Mouse (Mus musculus) liver, embryonic 14.5 days (tissue): Measurements from ENCODE around the gene Ak2. TPM values are rescaled to one million over a fixed set of nuclear protein-coding genes. Genes with fewer than 3 reads are reported as not detected.

Experiments used
- ATAC-seq: fragments of 200-750 bp; cut with Nextera tagmentation; 2 replicates; pipeline ENCODE4 v1.8.0; 2017; ENCODE audit warnings: moderate number of reproducible peaks, mild to moderate bottlenecking, moderate library complexity; ENCODE audit not compliant: insufficient read depth
- DNase-seq, 3 experiments: peaks; one replicate each; pipeline ENCODE4 v3.0.0-alpha.2; 2012 to 2013; ENCODE audit warnings: low read depth in 3 of 3, low spot score in 3 of 3
- H3K27ac ChIP-seq: fragments of 300-500 bp; sonication (generic); 2 replicates; pipeline ENCODE4 v1.5.1; 2014; ENCODE audit warnings: moderate library complexity, mild to moderate bottlenecking, control low read depth, inconsistent platforms
- H3K27me3 ChIP-seq: fragments of 300-500 bp; sonication (generic); 2 replicates; pipeline ENCODE4 v1.6.1; 2014; ENCODE audit warnings: mild to moderate bottlenecking, low read length, moderate library complexity; ENCODE audit not compliant: control insufficient read depth, insufficient read depth
- H3K36me3 ChIP-seq: fragments of 300-500 bp; sonication (generic); replicated peaks from 2 replicates; pipeline ENCODE4 v1.6.1; 2014; ENCODE audit warnings: low read depth; ENCODE audit not compliant: control insufficient read depth, insufficient read depth
- H3K4me1 ChIP-seq, 2 experiments: fragments of 200-500 bp in 1 of 2; fragments of 300-500 bp in 1 of 2; sonication (generic) in 1 of 2; replicated peaks; 2 replicates each; pipeline ENCODE4 v1.6.1; 2012 to 2014; ENCODE audit warnings: antibody characterized with exemption in 1 of 2, inconsistent platforms in 1 of 2, low read length in 1 of 2; ENCODE audit not compliant: control insufficient read depth in 2 of 2, insufficient read depth in 2 of 2
- H3K4me2 ChIP-seq: fragments of 300-500 bp; sonication (generic); 2 replicates; pipeline ENCODE4 v1.6.1; 2014; ENCODE audit warnings: low read depth, mild to moderate bottlenecking, control low read depth, moderate library complexity
- H3K4me3 ChIP-seq, 2 experiments: fragments of 200-500 bp in 1 of 2; fragments of 300-500 bp in 1 of 2; sonication (generic) in 1 of 2; 2 replicates each; pipeline ENCODE4 v1.5.1; 2012 to 2014; ENCODE audit warnings: low read depth in 2 of 2, low read length in 2 of 2, mild to moderate bottlenecking in 2 of 2, control low read depth in 1 of 2, inconsistent platforms in 1 of 2, moderate library complexity in 1 of 2; ENCODE audit not compliant: insufficient read depth in 1 of 2
- H3K9ac ChIP-seq: fragments of 300-500 bp; sonication (generic); replicated peaks from 2 replicates; pipeline ENCODE4 v1.6.1; 2014; ENCODE audit warnings: mild to moderate bottlenecking, control low read depth, moderate library complexity
- H3K9me3 ChIP-seq: fragments of 300-500 bp; sonication (generic); 2 replicates; pipeline ENCODE4 v1.6.1; 2016; ENCODE audit warnings: low read length, mixed read lengths; ENCODE audit not compliant: control insufficient read depth
- CTCF ChIP-seq: IDR thresholded peaks from 2 replicates; pipeline ENCODE4 v1.5.1; 2016; ENCODE audit warnings: antibody characterized with exemption, low read depth, control low read depth
- EP300 ChIP-seq: IDR thresholded peaks from 2 replicates; pipeline ENCODE4 v1.6.1; 2016; ENCODE audit warnings: antibody characterized with exemption, low read depth
- WGBS: fragments of 180-500 bp; shearing (Covaris S2); extraction: QIAGEN DNeasy Blood & Tissue Kit; methylation state at CpG from one replicate; pipeline ENCODE4 v1.1.7; 2014; ENCODE audit not compliant: insufficient replicate concordance; 5-methylcytosine and 5-hydroxymethylcytosine counted together
- polyA plus RNA-seq, 2 experiments: library from polyadenylated mRNA; depleted of rRNA in 1 of 2; stranded (reverse) in 1 of 2; unstranded in 1 of 2; fragments of >200 nt; fragmentation: Nextera tagmentation in 1 of 2; extraction: Ambion mirVana in 1 of 2; gene quantifications; 2 replicates each; pipeline versions ENCODE4 v1.2.1 to v1.2.3; 2012 to 2014

Gene Ak2
- polyA plus RNA-seq, 2 experiments, result 68.3 to 94.0 TPM

- Histone ChIP-seq H3K9me3 (no peaks in the 10 kb centered on the region), H3K4me2 (no peak overlapping the region), H3K36me3 (no peaks in the 10 kb centered on the region), H3K4me1 (peaks cover 6 to 10% of the 10 kb centered on the region in 2 experiments), H3K9ac (no peak overlapping the region), H3K27ac (no peak overlapping the region), H3K27me3 (no peaks in the 10 kb centered on the region; the same call in 1 of the 2 replicates), H3K4me3 (no peak overlapping the region)
- ATAC-seq (no peak), DNase-seq (no peak)
- 34% methylated on average over 3 of the region's 3 CpGs for WGBS
- TF ChIP-seq EP300, result no peak
- no peak for TF ChIP-seq CTCF
Measured at GRCm38 (mm10) chr4:128988911-128989310, 2.8 kb upstream of the Ak2 start.

GRCm38 (mm10) chr4:128989678-128990077 lies 2.1 kb upstream of the Ak2 start:
- no peak overlapping the region for H3K4me3 ChIP-seq
- 60% methylated on average over 11 of the region's 11 CpGs for WGBS
- no peak for DNase-seq
- no peak overlapping the region for H3K4me2 ChIP-seq
- ATAC-seq, result no peak
- no peak overlapping the region for H3K27ac ChIP-seq
- no peaks in the 10 kb centered on the region; the same call in 1 of the 2 replicates for H3K27me3 ChIP-seq
- H3K4me1 ChIP-seq, result peaks cover 12 to 16% of the 10 kb centered on the region in 2 experiments
- H3K9ac ChIP-seq, result no peak overlapping the region
- TF ChIP-seq CTCF, result no peak
- TF ChIP-seq EP300, result no peak
- H3K36me3 ChIP-seq, result no peaks in the 10 kb centered on the region
- H3K9me3 ChIP-seq, result no peaks in the 10 kb centered on the region

DNA sequence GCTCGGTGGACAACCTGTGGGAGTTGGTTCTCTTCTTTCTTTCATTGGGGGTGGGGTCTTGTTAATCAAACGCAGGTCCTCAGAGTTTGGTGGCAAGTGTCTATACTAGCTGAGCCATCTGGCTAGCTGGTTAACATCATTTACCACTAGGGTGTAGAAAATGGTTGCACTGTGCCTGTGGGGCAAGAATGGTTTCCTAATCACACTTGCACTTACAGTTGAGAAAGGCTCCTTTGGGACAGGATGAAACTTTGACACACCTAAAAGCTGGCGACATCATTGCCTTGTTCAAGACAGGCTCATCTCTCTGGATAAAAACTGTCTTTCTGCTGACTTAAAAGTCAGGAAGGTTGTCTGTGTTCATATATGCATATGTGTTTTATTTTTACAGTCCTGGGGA lies 418 bp downstream of the Ak2 start:
- no peak for TF ChIP-seq CTCF
- TF ChIP-seq EP300, result no peak
- no peaks in the 10 kb centered on the region for H3K36me3 ChIP-seq
- no peak overlapping the region for H3K4me2 ChIP-seq
- no peak overlapping the region for H3K4me3 ChIP-seq
- peaks cover 25 to 28% of the 10 kb centered on the region in 2 experiments for H3K4me1 ChIP-seq
- DNase-seq (no peak), ATAC-seq (no peak)
- no peak overlapping the region for H3K27ac ChIP-seq
- H3K27me3 ChIP-seq, result no peaks in the 10 kb centered on the region; the same call in 1 of the 2 replicates
- no peak overlapping the region for H3K9ac ChIP-seq
- no peaks in the 10 kb centered on the region for H3K9me3 ChIP-seq
- WGBS, result 71% methylated on average over 3 of the region's 3 CpGs

DNA sequence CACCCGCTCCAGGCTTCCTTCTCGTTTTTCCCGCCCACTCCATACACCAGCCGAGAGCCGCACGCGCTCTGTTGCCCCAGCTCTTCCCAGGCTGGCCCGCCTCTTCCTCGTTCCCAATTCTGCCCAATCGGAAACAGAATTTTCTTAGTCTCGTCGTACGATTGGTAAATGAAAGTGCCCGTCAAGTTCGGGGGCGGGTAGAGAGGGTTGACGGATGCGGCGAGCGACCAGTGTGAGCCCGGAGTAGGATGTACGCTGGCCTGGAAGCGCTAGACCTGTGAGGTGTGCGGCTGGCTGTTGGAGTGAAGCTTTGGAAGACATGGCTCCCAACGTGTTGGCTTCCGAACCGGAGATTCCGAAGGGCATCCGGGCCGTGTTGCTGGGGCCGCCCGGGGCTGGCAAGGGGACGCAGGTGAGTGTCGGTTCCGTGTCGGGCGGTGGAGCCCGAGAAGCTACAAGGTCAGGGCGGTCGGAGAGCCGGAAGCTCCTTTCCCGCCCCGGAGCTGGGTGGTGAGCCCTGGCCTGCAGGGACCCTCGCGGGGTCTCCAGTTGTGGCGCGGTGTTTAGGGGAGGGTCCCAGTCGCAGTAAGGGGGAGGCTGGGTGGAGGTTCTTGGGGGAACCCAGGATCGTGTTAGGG lies 1.4 kb downstream of the Ak2 start:
- peak overlapping the region; percentile 89 for H3K9ac ChIP-seq
- TF ChIP-seq CTCF (no peak), EP300 (no peak)
- peak overlapping the region; percentile 67 to 93 for H3K4me3 ChIP-seq
- peak overlapping the region; percentile 39; the same call in 1 of the 2 replicates for H3K27ac ChIP-seq
- no peaks in the 10 kb centered on the region for H3K36me3 ChIP-seq
- peak; percentile 93 to 94 (median 94) for DNase-seq
- H3K9me3 ChIP-seq, result no peaks in the 10 kb centered on the region
- peak overlapping the region; percentile 92 for H3K4me2 ChIP-seq
- under 1% methylated on average over 49 of the region's 49 CpGs for WGBS
- peaks cover 27 to 28% of the 10 kb centered on the region in 2 experiments for H3K4me1 ChIP-seq
- peak; percentile 99 for ATAC-seq
- H3K27me3 ChIP-seq, result no peaks in the 10 kb centered on the region; the same call in 1 of the 2 replicates

DNA sequence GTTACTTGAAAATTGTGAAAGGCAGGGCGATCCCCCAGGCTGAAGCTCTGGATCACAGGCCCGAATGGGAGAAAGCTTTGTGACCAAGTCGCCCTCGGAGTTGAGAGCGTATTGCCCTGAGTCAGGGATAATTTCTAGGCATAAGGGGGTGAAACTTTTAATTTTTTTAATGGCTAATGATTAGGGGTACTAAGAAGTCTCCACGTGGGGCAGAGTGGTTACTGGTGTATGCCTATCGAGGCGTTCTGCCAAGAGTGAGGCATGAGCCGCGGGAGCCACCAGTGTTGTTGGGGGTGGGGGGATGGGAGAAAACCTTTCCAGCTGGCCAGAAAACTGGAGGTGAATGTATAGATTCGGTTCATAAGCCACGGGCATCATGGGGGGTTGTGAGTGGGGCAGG lies 1.9 kb downstream of the Ak2 start:
- no peak for DNase-seq
- H3K9me3 ChIP-seq, result no peaks in the 10 kb centered on the region
- H3K27ac ChIP-seq, result peak overlapping the region; percentile 39; the same call in 1 of the 2 replicates
- no peaks in the 10 kb centered on the region; the same call in 1 of the 2 replicates for H3K27me3 ChIP-seq
- no peak for TF ChIP-seq CTCF
- TF ChIP-seq EP300, result no peak
- peak overlapping the region; percentile 89 for H3K9ac ChIP-seq
- WGBS, result 2% methylated on average over 12 of the region's 12 CpGs
- no peaks in the 10 kb centered on the region for H3K36me3 ChIP-seq
- peak overlapping the region; percentile 67 to 93 for H3K4me3 ChIP-seq
- H3K4me1 ChIP-seq, result peaks cover 27 to 28% of the 10 kb centered on the region in 2 experiments
- ATAC-seq, result no peak; the same call in 1 of the 2 replicates
- H3K4me2 ChIP-seq, result peak overlapping the region; percentile 92
